Mouse (Mus musculus): ENCODE measurements at regions not wholly inside any gene's neighbourhood (a gene's known extent, or its start where the extent isn't known, plus 50 kb on each side); places are given as distances from the start of the nearest gene placed in this dataset.

DNA sequence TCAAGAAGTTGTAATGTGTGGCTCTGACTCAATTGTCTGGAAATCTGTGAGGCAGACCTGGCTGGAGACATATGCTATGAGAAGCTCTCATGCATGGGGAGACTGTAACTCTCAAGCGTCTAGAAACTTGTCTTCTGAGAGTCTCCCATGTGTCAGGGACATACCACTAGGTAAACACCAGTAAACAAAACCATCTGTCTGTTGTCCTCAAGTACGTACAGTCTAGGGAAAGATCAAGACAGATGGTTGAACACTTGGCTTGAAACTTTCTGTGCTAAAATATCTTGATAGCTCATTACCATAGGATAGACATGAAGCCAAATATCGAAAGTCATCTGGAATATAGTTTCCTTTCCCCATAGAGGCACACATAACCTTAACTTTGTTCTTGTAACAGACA lies 562.3 kb upstream of the Btbd3 start:
- TF ChIP-seq POLR2A (IDR thresholded peaks at IDR 0.05; ENCODE audit: control insufficient read depth, low read depth, low read length), result no peak
- TF ChIP-seq CTCF (IDR thresholded peaks at IDR 0.05; ENCODE audit: control insufficient read depth, insufficient read depth, insufficient replicate concordance, low read depth, low read length), result no peak
